Mouse (Mus musculus): Measurements from ENCODE around the gene Gm17606. TPM values are rescaled to one million over a fixed set of nuclear protein-coding genes. Genes with fewer than 3 reads are reported as not detected.
"Not testable (repeated sequence)": the region's sequence is repeated elsewhere in the genome, so short reads cannot be mapped to it uniquely, and the experiment has no call there.

Gm17606 gene
- total RNA-seq, 2 experiments from 2014 or later, result not detected

DNA sequence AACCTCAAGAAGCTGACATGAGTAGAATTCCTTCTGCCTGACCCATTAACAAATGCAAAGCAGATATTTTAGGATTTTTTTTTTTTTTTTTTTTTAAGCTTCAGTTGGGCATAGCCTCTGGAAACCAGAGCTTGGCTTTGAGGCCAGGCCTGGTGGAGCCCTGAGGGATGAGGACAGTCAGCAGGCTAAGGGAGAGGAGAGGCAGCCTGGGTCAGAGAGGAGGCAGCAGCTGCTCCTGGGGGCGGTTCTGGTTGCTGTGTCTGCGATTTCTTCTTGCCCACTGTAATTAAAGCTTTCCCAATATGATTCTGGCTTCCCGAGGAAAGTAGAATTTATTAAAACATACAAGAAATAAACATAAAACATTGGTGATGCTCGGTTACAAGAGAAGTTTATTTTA, 31.5 kb upstream of the Gm17606 start:
- intact Hi-C loops (cut with DNase I), result no loop called here
- Histone ChIP-seq H3K4me3 (no peak overlapping the region), H3K27ac (no peak overlapping the region)
- no peak for TF ChIP-seq CTCF (IDR thresholded peaks at IDR 0.05)
- DNase-seq, result no peak

DNA sequence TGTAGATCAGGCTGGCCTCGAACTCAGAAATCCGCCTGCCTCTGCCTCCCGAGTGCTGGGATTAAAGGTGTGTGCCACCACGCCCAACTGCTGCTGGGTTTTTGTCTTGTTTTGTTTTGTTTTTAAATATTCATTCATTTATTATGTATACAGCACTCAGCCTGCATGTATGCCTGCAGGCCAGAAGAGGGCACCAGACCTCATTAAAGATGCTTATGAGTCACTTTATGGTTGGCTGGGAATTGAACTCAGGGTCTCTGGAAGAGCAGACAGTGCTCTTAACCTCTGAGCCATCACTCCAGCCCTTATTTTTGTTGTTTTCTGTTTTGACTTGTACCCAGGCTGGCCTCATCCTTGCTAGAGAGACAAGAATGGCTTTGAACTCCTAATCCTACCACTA, 30.8 kb upstream of the Gm17606 start:
- DNase-seq, result no peak
- no peak overlapping the region for H3K4me3 ChIP-seq
- peak; percentile 64 for TF ChIP-seq CTCF (IDR thresholded peaks at IDR 0.05)
- no peak overlapping the region for H3K27ac ChIP-seq
- intact Hi-C loops (cut with DNase I), result no loop called here

DNA sequence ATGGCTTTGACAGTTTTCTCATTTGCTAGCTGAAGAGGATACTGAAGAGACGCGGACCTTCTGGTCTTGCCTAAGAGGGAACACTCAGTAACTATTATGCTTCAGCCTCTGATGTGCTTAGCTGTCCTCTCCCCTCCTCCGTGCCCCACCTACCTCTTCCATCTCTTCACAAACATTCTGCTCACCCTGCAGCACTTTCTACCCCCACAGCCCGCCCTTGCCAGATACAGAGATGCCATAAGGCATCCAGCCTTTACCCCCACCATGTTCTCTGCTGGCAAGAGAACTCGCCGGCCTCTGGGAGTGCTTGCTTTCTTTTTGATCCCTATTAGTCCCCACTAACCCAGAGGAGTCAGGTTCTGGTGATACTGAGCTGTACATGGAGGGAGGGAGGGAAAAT, 30.1 kb upstream of the Gm17606 start:
- no peak for TF ChIP-seq CTCF (IDR thresholded peaks at IDR 0.05)
- intact Hi-C loops (cut with DNase I), result no loop called here
- H3K27ac ChIP-seq, result no peak overlapping the region
- no peak for DNase-seq
- H3K4me3 ChIP-seq, result no peak overlapping the region

DNA sequence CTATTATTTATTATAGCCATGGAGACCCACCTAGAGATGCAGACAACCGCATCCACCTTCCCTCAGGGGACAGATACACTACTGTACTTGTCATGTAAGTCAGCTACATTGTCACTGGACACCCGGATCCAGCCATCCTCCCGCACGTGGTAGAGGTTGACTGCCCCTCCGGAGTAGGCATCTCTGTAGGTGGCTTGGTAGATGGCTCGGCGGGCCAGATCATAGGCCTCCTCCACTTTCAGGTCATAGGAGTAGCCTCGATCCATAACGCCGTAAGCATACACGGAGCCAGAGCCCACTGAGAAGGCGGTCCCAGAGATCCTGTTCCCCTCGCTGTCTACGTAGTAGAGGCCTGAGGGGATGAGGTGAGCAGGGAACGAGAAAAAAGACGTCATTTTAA, 26.6 kb upstream of the Gm17606 start:
- DNase-seq; intact Hi-C loops (cut with DNase I); H3K4me3 ChIP-seq: not testable (repeated sequence)

DNA sequence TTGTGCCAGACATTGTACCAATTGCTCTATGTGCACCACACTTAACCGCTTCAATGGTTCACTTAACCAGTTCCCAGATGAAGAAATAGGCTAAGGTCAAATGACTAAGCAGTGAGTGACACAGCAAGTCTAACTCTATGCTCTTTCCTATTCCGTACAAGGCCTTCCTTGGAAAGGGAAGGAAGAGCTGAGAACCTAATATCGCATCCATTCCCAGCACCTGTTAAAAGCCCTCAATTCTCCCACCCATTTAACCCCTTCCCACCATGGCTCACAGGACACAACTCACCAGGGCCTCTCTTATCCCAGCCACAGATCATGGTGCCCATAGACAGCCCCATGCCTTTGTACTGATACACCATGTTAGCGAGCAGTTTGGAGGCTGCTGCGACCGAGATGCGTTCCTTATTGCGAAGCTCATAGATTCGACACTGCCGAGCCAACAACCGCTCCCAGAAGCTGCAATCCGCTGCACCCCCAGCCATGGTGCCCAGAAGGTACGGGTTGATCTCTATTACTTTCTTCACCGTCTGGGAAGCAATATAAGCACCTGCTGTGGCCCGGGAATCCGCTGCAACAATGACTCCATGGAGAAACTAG, 24.4 kb upstream of the Gm17606 start:
- no peak for TF ChIP-seq CTCF (IDR thresholded peaks at IDR 0.05)
- Histone ChIP-seq H3K4me3 (peak overlapping the region; percentile 85), H3K27ac (no peak overlapping the region)
- DNase-seq, result no peak
- intact Hi-C loops (cut with DNase I), result no loop called here

More for the DNA sequence above, 26.6 kb upstream of the Gm17606 start:
- not testable (repeated sequence) for H3K27ac ChIP-seq

DNA sequence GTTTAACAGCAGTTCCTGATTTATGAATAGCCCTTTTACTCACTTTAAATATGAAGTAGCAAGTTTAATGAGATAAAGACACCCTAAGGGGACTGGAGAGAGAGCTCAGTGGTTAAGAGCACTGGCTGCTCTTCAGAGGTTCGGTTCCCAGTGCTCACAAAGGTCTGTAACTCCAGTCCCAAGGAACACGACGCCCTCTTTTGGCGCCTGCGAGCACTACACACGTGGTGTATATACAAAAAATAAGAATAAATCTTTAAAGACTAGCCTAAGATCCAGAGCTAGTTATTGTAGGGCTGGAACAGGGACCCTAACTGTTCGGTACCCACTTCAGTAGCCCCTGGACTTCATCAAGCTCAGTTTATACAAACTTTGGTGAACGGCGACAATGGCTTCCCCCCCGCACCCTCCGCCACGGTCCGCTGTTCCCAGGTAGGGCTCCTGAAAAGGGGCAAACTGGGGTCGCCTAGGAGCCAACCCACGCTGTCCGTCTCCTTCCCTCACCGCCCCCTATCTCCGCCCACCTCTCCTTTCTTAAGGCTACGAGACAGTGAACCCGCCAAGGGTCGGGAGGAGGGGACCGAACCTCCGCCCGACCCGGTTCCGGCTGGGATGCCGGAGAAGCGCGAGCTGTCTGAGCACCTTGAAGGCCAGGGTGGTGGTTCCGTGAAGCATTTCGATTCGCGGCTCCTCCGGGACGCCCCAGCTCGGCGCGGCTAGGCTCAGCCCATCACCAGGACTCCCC, 23.4 kb upstream of the Gm17606 start:
- Histone ChIP-seq H3K27ac (peak overlapping the region; percentile 93), H3K4me3 (peak overlapping the region; percentile 85)
- intact Hi-C loops (cut with DNase I), result no loop called here
- TF ChIP-seq CTCF (IDR thresholded peaks at IDR 0.05), result peak; percentile 9; the same call in 1 of the 2 replicates
- peak; percentile 49 for DNase-seq

DNA sequence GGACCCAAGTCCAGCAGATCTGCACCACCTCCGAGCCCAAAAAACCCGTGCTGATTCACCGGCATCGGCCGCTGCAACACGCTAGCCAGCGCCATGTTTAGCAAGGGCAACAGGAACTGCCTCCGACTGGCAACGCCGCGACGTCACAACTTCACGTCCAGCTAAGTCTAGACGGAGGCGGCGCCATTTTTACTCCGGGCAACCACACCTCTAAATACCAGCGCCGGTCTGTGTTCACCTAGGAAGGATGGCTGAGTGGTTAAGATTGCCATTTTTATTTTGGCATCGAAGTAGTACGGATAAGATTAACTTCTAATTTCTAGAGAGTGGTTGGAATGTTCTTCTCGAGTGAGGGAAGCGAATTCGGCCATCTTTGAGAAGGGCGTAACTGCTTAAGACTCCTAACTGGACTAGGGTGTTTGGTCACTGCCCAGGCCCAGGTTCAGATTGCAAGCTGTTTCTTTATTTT, 22.8 kb upstream of the Gm17606 start, which contains the start of gene Psmb5:
Psmb5 (minus strand) TSS at position 126 of the 469 bp plus-strand sequence.
- Histone ChIP-seq H3K27ac (peak within 1 kb of the TSS; percentile 93), H3K4me3 (peak within 1 kb of the TSS; percentile 85)
- DNase-seq, result peak; percentile 92
- TF ChIP-seq CTCF (IDR thresholded peaks at IDR 0.05), result no peak
- intact Hi-C loops (cut with DNase I), result no loop called here

DNA sequence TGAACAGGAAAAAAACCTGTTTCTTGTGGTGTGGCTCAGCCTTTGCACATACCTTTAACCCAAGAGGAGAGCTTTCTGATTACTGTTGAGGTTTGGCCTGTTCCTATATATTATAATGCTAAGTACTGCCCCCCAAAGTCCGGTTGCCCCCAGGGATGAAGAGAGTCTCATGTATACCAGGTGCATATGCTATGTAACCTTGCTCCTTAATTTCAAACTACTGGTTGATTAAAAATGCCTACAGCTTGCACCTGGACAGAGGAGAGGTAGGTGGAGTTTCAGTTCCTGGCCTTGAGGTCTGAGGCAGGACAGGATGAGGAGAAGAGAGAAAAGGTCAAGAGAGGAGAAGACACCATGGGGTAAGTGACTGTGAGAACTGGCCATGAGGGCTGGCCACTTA, 19.6 kb upstream of the Gm17606 start, which contains the start of gene Psmb11:
Psmb11 (plus strand) TSS at position 301 of the 400 bp plus-strand sequence.
- intact Hi-C loops (cut with DNase I), result no loop called here
- TF ChIP-seq CTCF (IDR thresholded peaks at IDR 0.05), result no peak
- DNase-seq, result no peak
- no peak within 1 kb of the TSS for H3K4me3 ChIP-seq
- no peak within 1 kb of the TSS for H3K27ac ChIP-seq

DNA sequence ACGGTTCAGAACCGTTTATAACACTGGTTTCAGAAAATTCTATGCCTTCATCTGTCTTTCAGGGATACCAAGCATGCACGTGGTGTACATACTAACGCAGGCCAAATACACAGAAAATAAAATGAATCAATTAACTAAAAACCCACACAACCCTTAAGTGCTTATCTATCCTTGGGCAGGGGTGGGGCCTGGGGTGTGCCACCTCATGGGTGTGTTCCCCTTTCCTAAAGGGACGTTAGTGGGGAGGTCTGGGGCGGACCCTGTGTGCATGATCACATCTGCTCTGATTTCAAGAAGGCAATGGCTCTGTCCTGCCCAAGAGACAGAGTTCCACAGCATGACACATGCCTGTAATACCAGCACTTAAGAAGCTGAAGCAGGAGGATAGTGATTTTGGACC, 17.4 kb upstream of the Gm17606 start:
- DNase-seq, result no peak
- TF ChIP-seq CTCF (IDR thresholded peaks at IDR 0.05), result no peak
- intact Hi-C loops (cut with DNase I), result no loop called here
- Histone ChIP-seq H3K27ac (no peak overlapping the region), H3K4me3 (no peak overlapping the region)

DNA sequence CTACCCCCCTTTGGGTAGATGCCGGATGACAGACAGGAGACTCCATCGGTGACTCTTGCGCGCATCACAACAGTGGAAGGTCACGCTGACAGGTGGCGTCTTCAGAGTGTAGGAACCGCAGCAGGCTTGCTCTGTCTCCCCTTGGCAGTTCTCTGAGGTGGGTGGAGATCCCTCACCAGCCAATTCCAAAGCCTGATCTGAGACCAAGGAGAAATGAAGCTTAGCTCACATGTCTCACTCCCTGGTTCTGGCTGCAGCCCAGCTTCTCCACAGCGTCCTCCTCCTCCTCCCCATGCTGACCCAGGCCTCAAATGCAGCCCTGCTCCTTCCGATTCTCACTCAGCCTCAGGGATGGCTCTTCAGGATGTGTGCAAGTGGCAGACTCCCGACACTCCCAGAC, 15.8 kb upstream of the Gm17606 start:
- Histone ChIP-seq H3K27ac (no peak overlapping the region), H3K4me3 (no peak overlapping the region)
- intact Hi-C loops (cut with DNase I), result no loop called here
- no peak for TF ChIP-seq CTCF (IDR thresholded peaks at IDR 0.05)
- no peak for DNase-seq

DNA sequence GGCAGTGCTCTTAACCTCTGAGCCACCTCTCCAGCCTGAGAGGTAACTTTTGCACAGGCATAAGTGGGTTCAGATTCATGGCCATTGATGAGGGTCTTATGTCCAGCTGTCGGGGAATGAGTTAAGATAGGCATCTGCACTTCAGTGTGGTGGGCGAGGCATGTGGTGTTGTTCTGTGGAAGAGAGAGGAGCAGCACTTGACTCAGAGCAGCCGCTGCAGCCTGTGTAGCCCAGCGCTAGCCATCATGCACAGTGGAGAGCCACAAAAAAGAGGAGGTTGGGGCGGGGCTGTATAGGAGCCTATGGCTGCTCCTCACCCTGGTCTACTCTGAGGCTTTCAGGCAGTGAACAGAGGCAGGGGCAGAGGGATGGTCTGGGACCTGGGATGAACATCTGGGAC, 12.6 kb upstream of the Gm17606 start:
- Histone ChIP-seq H3K4me3 (no peak overlapping the region), H3K27ac (no peak overlapping the region)
- TF ChIP-seq CTCF (IDR thresholded peaks at IDR 0.05), result no peak
- DNase-seq, result no peak
- intact Hi-C loops (cut with DNase I), result no loop called here

DNA sequence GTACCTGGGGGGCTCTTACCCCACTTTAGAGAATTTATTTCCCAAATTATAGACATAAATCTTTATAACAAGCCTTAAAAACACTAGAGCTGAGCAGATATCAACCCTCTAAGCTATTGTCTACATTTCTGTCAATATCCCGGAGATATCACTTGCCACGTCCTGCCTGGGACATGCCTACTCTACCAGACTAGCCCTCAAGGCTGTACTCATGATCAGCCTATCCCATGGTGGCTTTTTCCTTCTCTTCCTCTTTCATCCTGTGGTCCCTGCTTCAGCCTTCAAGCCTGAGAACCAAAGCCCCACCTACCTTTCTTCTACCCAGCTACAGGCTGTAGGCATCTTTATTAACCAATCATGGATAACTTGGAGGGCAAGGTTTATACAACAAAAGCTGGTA, 11.0 kb upstream of the Gm17606 start:
- intact Hi-C loops (cut with DNase I), result no loop called here
- Histone ChIP-seq H3K4me3 (no peak overlapping the region), H3K27ac (no peak overlapping the region)
- no peak for DNase-seq
- no peak for TF ChIP-seq CTCF (IDR thresholded peaks at IDR 0.05)

DNA sequence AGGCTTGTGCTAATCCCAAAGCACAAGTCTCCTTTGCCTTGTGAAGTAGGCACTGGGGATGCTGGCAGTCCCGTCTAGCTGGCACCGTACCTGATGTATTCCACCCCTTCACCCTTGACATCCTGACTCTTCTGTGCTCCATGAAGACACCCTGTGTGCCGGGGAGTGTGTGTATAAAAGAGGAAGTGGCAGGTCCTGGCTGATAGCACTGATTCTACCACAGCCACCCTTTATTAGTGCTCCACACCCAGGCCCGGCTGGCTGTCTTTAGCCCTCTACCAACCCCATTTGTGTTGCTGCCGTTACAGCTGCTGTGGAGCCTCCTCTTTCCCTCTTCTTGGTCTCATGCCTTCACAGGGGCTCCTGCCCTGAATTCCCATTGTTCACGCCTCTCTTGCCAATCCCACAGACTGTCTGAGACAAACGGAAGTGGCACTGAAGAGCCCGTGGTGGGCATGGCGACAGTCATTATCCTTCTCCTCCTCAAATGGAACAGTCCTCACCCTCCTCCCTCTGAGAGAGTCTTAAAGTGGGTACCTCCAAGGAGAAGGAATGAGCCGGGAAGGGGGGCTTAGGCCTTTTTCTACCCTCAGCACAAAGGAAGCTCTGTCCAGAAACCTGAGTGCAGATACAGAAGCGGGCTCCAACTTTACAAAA, 10.0 kb upstream of the Gm17606 start:
- DNase-seq, result no peak
- H3K27ac ChIP-seq, result no peak overlapping the region
- H3K4me3 ChIP-seq, result no peak overlapping the region
- intact Hi-C loops (cut with DNase I), result no loop called here
- TF ChIP-seq CTCF (IDR thresholded peaks at IDR 0.05), result no peak
